Mouse (Mus musculus) embryonic facial prominence, embryonic 11.5 days (tissue): ENCODE results near the gene Unc79. TPM values are rescaled to one million over a fixed set of nuclear protein-coding genes. Genes with fewer than 3 reads are reported as not detected.

Experiments used
- ATAC-seq: fragments of 200-750 bp; cut with Nextera tagmentation; replicated peaks from 2 replicates; pipeline ENCODE4 v1.8.0; 2017; ENCODE audit warnings: low read depth; ENCODE audit not compliant: insufficient number of reproducible peaks, low FRiP score, low TSS enrichment
- DNase-seq: peaks from one replicate; pipeline ENCODE4 v3.0.0-alpha.2; 2015; ENCODE audit warnings: low spot score
- H3K27ac ChIP-seq: fragments of 300-500 bp; sonication (generic); replicated peaks from 2 replicates; pipeline ENCODE4 v1.5.1; 2014; ENCODE audit warnings: mild to moderate bottlenecking, low read depth, low read length, control low read depth
- H3K27me3 ChIP-seq: fragments of 300-500 bp; sonication (generic); 2 replicates; pipeline ENCODE4 v1.6.1; 2014; ENCODE audit warnings: mild to moderate bottlenecking, low read length, moderate library complexity, mixed read lengths; ENCODE audit not compliant: control insufficient read depth, insufficient read depth
- H3K36me3 ChIP-seq: fragments of 300-500 bp; sonication (generic); replicated peaks from 2 replicates; pipeline ENCODE4 v1.6.1; 2014; ENCODE audit warnings: low read depth, mild to moderate bottlenecking, low read length, moderate library complexity, mixed read lengths; ENCODE audit not compliant: control insufficient read depth, insufficient read depth
- H3K4me1 ChIP-seq: fragments of 300-500 bp; sonication (generic); 2 replicates; pipeline ENCODE4 v1.6.1; 2014; ENCODE audit warnings: low read length, mixed read lengths; ENCODE audit not compliant: control insufficient read depth, insufficient read depth
- H3K4me2 ChIP-seq: fragments of 300-500 bp; sonication (generic); 2 replicates; pipeline ENCODE4 v1.6.1; 2014; ENCODE audit warnings: low read depth, mild to moderate bottlenecking, control low read depth, low read length, moderate library complexity
- H3K4me3 ChIP-seq: fragments of 300-500 bp; sonication (generic); 2 replicates; pipeline ENCODE4 v1.5.1; 2014; ENCODE audit warnings: low read depth, low read length, control low read depth
- H3K9ac ChIP-seq: fragments of 300-500 bp; sonication (generic); replicated peaks from 2 replicates; pipeline ENCODE4 v1.6.1; 2014; ENCODE audit warnings: mild to moderate bottlenecking, control low read depth, low read length
- H3K9me3 ChIP-seq: fragments of 300-500 bp; sonication (generic); replicated peaks from 2 replicates; pipeline ENCODE4 v1.6.1; 2016; ENCODE audit warnings: mild to moderate bottlenecking, low read length, inconsistent platforms, mixed read lengths; ENCODE audit not compliant: control insufficient read depth
- WGBS: fragments of 180-500 bp; shearing (Covaris S2); extraction: QIAGEN DNeasy Blood & Tissue Kit; methylation state at CpG from one replicate; pipeline ENCODE4 v1.1.7; 2014; 5-methylcytosine and 5-hydroxymethylcytosine counted together
- polyA plus RNA-seq: library from polyadenylated mRNA; unstranded; fragments of >200 nt; fragmentation: Nextera tagmentation; extraction: Ambion mirVana; gene quantifications from 2 replicates; pipeline ENCODE4 v1.2.1, GENCODE M21; 2014

The Unc79 gene
- polyA plus RNA-seq, 1 experiment from 2014 or later = 0.46 TPM

DNA sequence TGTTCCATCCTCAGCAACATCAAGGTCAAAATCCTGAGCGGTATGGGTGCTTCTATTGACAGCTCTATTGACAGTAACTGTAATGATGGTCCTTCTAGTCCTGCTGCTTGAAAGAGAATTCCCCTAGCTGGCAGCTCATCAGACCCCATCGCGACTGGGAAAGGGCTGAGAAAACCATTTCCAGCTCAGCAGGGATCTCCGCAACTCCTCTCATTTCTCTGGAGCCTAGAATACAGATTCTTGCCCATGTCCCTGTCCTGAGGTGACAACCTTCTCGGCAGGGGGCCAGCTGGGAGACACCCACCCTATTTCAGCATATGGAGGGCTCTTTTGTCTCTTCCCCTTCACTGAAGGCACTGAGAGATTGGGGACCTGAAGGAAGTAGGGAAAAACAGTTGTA is 244.3 kb downstream of the Unc79 start:
- no peaks in the 10 kb centered on the region for H3K27me3 ChIP-seq
- ATAC-seq = no peak

DNA sequence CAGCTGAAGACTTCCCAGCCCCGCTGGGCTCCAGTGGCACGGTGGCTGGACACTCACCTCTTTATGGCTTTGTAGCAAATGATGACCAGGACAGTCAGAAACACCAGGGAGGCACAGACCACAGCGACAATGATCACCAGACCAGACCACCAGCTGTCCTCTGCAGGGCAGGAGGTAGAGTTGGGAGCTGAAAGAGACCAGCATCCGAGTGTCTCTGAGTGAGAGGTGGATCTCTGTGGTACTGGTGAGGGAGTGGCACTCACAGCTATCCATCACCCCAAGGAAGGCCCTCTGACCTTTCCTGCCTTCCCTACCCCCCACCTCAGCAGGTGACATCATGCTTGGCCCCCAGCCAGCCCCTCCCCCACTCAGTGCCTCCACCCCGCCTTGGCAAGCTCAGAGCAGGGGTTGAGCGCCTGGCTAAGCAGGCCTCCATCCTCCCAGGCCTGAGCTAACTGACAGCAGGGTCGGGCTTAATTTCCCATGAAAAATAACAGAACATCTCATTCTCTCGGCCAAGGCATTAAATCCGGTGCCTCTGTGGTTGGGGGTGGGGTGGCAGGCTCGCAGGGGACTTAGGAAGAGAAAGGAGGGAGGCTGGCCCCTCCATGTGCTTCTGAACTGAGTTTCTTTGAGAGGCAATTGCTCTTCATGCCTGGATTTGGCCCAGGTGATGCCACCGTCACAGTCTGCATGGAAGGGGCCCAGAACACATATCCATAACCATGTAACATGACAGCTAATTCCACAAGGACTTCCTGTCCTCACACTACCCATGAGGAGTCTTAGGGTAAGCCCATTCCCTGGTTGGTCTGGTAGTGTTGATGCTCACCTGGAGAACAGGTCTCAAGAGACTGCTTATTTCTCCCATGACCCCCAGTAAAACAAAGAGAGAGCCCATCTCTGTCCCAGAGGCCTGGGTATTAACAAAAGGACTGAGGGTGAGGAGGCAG is 254.2 kb downstream of the Unc79 start:
- 35% methylated on average over 11 of the region's 11 CpGs for WGBS
- Histone ChIP-seq H3K4me1 (no peaks in the 10 kb centered on the region), H3K4me2 (no peak overlapping the region), H3K4me3 (no peak overlapping the region), H3K27me3 (no peaks in the 10 kb centered on the region), H3K9ac (no peak overlapping the region), H3K36me3 (no peaks in the 10 kb centered on the region), H3K27ac (no peak overlapping the region), H3K9me3 (no peaks in the 10 kb centered on the region)
- ATAC-seq (peak; percentile 66), DNase-seq (peak; percentile 36)

More for the DNA sequence above, 244.3 kb downstream of the Unc79 start:
- WGBS = 76% methylated on average over 5 of the region's 5 CpGs
- no peaks in the 10 kb centered on the region for H3K36me3 ChIP-seq
- H3K4me3 ChIP-seq = no peak overlapping the region
- no peak overlapping the region for H3K4me2 ChIP-seq
- H3K4me1 ChIP-seq = no peaks in the 10 kb centered on the region; the same call in 1 of the 2 replicates
- no peak for DNase-seq
- no peak overlapping the region for H3K9ac ChIP-seq
- no peak overlapping the region for H3K27ac ChIP-seq
- no peaks in the 10 kb centered on the region for H3K9me3 ChIP-seq

DNA sequence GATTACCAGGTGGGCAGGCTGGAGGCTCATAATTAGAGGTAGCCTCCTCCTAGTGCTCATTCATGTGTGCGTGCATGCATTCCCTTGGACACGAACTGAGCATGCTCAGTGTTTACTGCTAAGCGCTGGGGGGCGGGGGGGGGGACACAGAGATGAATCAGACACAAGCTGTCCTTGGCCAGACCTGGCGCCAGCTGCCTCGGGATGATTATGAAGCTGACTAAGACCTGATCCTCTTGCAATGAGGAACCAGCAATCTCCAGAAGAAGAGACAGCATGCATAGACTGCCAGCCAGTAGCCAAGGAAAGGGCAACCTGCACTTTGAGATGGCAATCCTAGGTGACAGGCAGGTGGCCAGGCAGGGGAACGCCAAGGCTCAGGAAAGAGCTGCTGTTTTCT is 256.9 kb downstream of the Unc79 start:
- ATAC-seq (no peak), DNase-seq (no peak)
- 77% methylated on average over 7 of the region's 7 CpGs for WGBS

DNA sequence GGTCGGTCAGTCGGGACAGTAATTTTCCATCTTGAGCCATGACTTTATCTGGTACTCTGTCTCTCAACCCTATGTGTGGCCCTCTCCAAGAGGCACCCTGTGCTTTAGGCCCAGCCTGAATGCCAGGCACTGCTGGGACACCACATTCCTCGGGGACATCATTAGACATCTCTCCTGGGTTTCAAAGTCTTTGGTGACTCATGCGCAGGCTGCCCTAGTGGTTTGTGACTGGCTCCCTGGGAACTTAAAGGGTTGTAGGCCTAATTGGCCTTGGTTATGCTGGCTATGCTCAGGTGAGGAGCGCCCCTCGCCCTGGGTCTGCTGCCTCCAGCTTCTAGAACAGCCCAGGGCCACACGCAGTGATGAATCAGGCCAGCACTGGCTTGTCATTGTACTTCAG is 260.9 kb downstream of the Unc79 start:
- ATAC-seq (no peak), DNase-seq (no peak)
- Histone ChIP-seq H3K4me2 (no peak overlapping the region), H3K27me3 (no peaks in the 10 kb centered on the region), H3K27ac (no peak overlapping the region), H3K36me3 (no peaks in the 10 kb centered on the region), H3K9ac (no peak overlapping the region), H3K4me1 (no peaks in the 10 kb centered on the region), H3K9me3 (no peaks in the 10 kb centered on the region), H3K4me3 (no peak overlapping the region)
- WGBS = 93% methylated on average over 7 of the region's 7 CpGs

More for the DNA sequence above, 256.9 kb downstream of the Unc79 start:
- Histone ChIP-seq H3K4me2 (no peak overlapping the region), H3K27ac (no peak overlapping the region), H3K9me3 (no peaks in the 10 kb centered on the region), H3K27me3 (no peaks in the 10 kb centered on the region), H3K9ac (no peak overlapping the region), H3K4me1 (no peaks in the 10 kb centered on the region), H3K4me3 (no peak overlapping the region), H3K36me3 (no peaks in the 10 kb centered on the region)

DNA sequence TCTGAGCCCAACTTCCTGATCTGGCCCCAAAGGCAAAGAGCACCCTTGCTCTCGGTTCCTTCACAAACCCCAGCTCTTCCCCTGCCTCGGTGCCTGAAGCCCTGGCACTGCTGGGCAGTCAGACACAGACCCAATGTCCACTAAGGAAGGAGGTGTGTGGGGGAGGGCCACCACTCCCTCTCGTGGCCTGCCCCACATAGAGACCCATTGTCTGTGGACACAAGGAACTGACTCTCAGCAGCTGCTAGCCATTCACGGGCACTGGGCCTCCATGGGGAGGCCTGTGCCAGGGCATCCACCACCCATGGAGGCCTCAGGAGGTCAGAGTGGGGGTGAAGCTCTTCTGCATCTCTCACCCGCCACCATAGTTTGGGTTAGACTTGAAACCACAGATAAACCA is 262.4 kb downstream of the Unc79 start:
- Histone ChIP-seq H3K9ac (no peak overlapping the region), H3K4me3 (no peak overlapping the region), H3K4me1 (no peaks in the 10 kb centered on the region), H3K27me3 (no peaks in the 10 kb centered on the region), H3K36me3 (no peaks in the 10 kb centered on the region), H3K9me3 (no peaks in the 10 kb centered on the region), H3K27ac (no peak overlapping the region), H3K4me2 (no peak overlapping the region)
- 45% methylated on average over 5 of the region's 5 CpGs for WGBS
- DNase-seq (no peak), ATAC-seq (no peak)

DNA sequence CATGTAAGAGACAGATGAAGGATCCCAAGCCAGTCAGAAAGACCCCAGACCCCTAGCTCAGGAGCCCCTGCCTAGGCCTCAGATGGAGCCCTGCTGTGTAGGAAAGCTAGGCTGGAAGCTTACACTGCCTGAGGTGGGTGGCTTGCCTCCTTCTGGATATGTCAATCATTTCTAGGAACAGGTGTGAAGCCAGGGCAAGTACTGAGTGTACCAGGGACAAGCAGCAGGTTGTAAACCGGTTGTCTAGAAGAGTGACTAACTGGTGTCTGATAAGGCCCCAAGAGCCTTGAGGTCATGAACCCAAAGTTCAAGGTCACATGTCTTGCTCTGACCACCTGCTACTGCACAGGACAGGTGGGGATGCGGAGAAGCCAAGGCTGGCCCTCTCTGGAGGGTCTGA is 264.9 kb downstream of the Unc79 start:
- Histone ChIP-seq H3K36me3 (no peaks in the 10 kb centered on the region), H3K9ac (no peak overlapping the region), H3K9me3 (no peaks in the 10 kb centered on the region), H3K27me3 (no peaks in the 10 kb centered on the region), H3K4me3 (no peak overlapping the region), H3K27ac (no peak overlapping the region), H3K4me2 (no peak overlapping the region), H3K4me1 (no peaks in the 10 kb centered on the region)
- DNase-seq = no peak
- 84% methylated on average over 2 of the region's 2 CpGs for WGBS
- ATAC-seq = no peak

DNA sequence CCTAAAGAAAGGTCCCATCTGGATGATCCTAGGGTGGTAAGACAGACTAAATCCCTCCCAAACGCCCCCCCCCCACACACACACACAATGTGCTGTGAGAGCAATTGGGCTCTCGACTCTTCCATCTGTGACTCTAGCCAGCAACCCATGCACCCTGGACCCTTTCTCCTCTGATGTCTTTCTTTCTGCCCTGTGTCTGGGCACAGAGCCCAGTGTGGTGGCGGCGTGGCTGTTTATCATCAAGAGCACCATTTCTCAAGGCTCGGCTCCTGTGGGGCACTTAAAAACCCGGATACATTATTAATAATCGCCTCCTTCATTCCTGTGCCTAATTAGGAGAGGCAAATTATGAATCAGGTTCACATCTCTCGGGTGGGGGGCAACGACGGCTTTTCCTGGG is 265.6 kb downstream of the Unc79 start:
- H3K27ac ChIP-seq = no peak overlapping the region
- no peak overlapping the region for H3K4me3 ChIP-seq
- 82% methylated on average over 10 of the region's 10 CpGs for WGBS
- DNase-seq = no peak
- H3K4me2 ChIP-seq = no peak overlapping the region
- no peaks in the 10 kb centered on the region for H3K36me3 ChIP-seq
- H3K9me3 ChIP-seq = no peaks in the 10 kb centered on the region
- H3K4me1 ChIP-seq = no peaks in the 10 kb centered on the region
- no peak for ATAC-seq
- no peaks in the 10 kb centered on the region for H3K27me3 ChIP-seq
- no peak overlapping the region for H3K9ac ChIP-seq

DNA sequence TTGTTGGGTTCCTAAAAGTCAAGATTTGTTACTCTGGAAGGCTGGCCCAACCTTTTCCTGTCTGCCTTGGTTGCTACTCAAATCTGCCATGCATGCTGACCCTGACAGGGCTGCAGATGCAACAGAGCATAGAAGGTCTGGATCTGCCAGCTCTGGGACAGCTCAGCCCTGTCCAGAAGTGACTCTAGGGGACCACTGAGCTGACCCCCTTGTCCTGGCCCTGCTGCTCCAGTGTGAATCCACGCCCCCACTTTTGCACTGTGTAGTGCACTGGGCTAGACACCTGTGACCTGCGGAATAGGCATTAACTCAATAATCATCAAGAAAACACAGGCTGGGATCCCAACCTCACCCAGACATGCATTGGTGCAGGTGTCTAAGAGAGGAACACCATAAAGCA is 266.1 kb downstream of the Unc79 start:
- Histone ChIP-seq H3K27ac (no peak overlapping the region), H3K4me3 (no peak overlapping the region), H3K36me3 (no peaks in the 10 kb centered on the region), H3K4me1 (no peaks in the 10 kb centered on the region), H3K9ac (no peak overlapping the region), H3K4me2 (no peak overlapping the region), H3K9me3 (no peaks in the 10 kb centered on the region), H3K27me3 (no peaks in the 10 kb centered on the region)
- no peak for ATAC-seq
- no peak for DNase-seq
- 90% methylated on average over 2 of the region's 2 CpGs for WGBS
